Mouse (Mus musculus) hematopoietic multipotent progenitor cell, adult 10-12 weeks (in vitro differentiated cells): ENCODE results near the gene Apba2. TPM values are rescaled to one million over a fixed set of nuclear protein-coding genes. Genes with fewer than 3 reads are reported as not detected.

ENCODE experiments used
- polyA plus RNA-seq: library from polyadenylated mRNA; stranded (reverse); fragments of >175 nt; gene quantifications from 2 replicates; pipeline ENCODE4 v1.2.3, GENCODE M21; 2012; ENCODE audit warnings: low replicate concordance

Apba2 gene
- polyA plus RNA-seq, result not detected in 2 replicates

GRCm38 (mm10) chr7:64501536-64502270, at the start of gene Apba2:
Apba2 (plus strand) TSS chr7:64501706.

Other genes with a start within 250 kb of the Apba2 start
- gene Mtmr10, start 214.1 kb upstream of the Apba2 start, polyA plus RNA-seq, result 2.0 and 3.2 TPM in 2 replicates
- 1.5 and 1.6 TPM in 2 replicates for gene Fan1, start 127.6 kb upstream of the Apba2 start, polyA plus RNA-seq
- gene Mphosph10, start 109.4 kb upstream of the Apba2 start, polyA plus RNA-seq, result 1.3 and 5.0 TPM in 2 replicates
- gene Mcee, start 109.1 kb upstream of the Apba2 start, polyA plus RNA-seq, result 1.1 and 4.0 TPM in 2 replicates